Mouse (Mus musculus) neural tube, embryonic 12.5 days (tissue): Measurements from ENCODE around the gene Dnajc1. TPM values are rescaled to one million over a fixed set of nuclear protein-coding genes. Genes with fewer than 3 reads are reported as not detected.

Experiments used
- ATAC-seq: fragments of 200-750 bp; cut with Nextera tagmentation; 2 replicates; pipeline ENCODE4 v1.8.0; 2017; ENCODE audit warnings: low read depth, mild to moderate bottlenecking, moderate TSS enrichment, moderate library complexity; ENCODE audit not compliant: low FRiP score
- H3K27ac ChIP-seq: fragments of 300-500 bp; sonication (generic); 2 replicates; pipeline ENCODE4 v1.5.1; 2016
- H3K27me3 ChIP-seq: fragments of 300-500 bp; sonication (generic); replicated peaks from 2 replicates; pipeline ENCODE4 v1.6.1; 2016; ENCODE audit warnings: mild to moderate bottlenecking
- H3K36me3 ChIP-seq: fragments of 300-500 bp; sonication (generic); 2 replicates; pipeline ENCODE4 v1.6.1; 2016; ENCODE audit warnings: mild to moderate bottlenecking
- H3K4me1 ChIP-seq: fragments of 300-500 bp; sonication (generic); 2 replicates; pipeline ENCODE4 v1.6.1; 2016
- H3K4me2 ChIP-seq: fragments of 300-500 bp; sonication (generic); replicated peaks from 2 replicates; pipeline ENCODE4 v1.6.1; 2016; ENCODE audit warnings: mild to moderate bottlenecking
- H3K4me3 ChIP-seq: fragments of 300-500 bp; sonication (generic); 2 replicates; pipeline ENCODE4 v1.5.1; 2016
- H3K9ac ChIP-seq: fragments of 300-500 bp; sonication (generic); 2 replicates; pipeline ENCODE4 v1.6.1; 2016; ENCODE audit warnings: mild to moderate bottlenecking
- H3K9me3 ChIP-seq: fragments of 300-500 bp; sonication (generic); 2 replicates; pipeline ENCODE4 v1.6.1; 2016; ENCODE audit warnings: mild to moderate bottlenecking
- WGBS: fragments of 180-500 bp; shearing (Covaris S2); methylation state at CpG from one replicate; pipeline ENCODE4 v1.1.7; 2016; 5-methylcytosine and 5-hydroxymethylcytosine counted together
- polyA plus RNA-seq: library from polyadenylated mRNA; unstranded; fragments of >200 nt; fragmentation: Nextera tagmentation; extraction: Ambion mirVana; gene quantifications from 2 replicates; pipeline ENCODE4 v1.2.1, GENCODE M21; 2016

The Dnajc1 gene
- 30.4 and 31.7 TPM in 2 replicates for polyA plus RNA-seq

DNA sequence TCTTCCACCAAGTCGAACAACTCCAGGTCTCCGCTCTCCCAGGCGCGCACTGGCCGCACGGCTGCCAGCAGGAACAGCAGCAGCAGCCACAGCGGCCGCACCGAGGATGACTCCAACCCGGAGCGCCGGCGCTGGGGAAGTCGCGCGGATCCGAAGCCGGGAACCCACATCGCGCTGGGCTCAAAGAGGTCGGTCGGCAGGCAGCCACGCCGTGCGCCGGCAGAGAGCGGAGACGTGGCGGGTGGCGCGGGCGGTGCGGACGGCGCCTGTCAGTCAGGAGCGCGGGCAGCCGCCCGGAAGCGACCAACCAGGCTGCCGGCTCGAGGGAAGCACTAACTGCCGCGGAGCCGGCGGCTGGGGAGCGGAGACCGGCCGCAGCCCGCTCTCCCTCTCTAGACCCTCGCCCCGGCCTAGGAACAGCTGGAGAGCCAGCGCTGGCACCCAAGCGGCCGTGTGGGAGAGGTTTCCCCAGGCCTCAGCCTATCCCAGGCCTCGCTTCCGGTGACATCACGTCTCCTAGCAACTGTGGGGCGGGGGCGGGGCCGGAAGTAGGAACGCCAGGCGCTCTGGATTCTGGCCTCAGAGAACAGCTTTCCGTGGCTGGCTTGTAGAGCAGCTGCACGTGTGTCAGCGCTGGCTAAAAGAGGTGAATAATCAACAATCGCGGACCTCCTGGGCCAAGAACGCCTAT is at the start of gene Dnajc1:
Gene Dnajc1 (minus strand): TSS at position 500 of the 691 bp plus-strand sequence.
- under 1% methylated on average over 67 of the region's 69 CpGs for WGBS
- ATAC-seq: peak; percentile 100

DNA sequence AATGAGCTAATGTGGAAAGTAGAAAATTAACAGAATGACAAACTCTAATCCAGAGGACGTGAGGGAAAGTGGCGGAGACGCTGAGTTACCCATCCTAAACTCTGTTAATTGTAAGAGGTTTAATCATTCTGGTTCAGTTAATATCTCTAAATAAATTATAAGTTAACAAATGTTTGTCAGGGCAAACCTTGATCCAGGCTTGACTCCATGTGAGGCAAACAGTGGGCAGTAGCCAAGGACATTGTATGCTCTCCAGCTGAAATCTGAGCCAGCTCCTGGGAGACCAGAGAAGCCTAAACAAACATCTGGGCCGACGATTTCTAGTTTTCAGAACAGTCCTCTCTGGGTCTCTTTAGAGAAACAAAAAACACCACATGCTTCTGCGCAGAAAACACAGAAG is 49.2 kb upstream of the Dnajc1 start:
- no peaks in the 10 kb centered on the region for H3K9me3 ChIP-seq

More for the DNA sequence above, at the start of gene Dnajc1:
- peak within 1 kb of the TSS; percentile 69 for H3K4me2 ChIP-seq
- no peaks in the 10 kb centered on the region for H3K9me3 ChIP-seq
- peak within 1 kb of the TSS; percentile 87 for H3K4me3 ChIP-seq
- no peaks in the 10 kb centered on the region for H3K36me3 ChIP-seq
- no peaks in the 10 kb centered on the region for H3K27me3 ChIP-seq
- H3K9ac ChIP-seq: peak within 1 kb of the TSS; percentile 84
- peak within 1 kb of the TSS; percentile 94 for H3K27ac ChIP-seq
- H3K4me1 ChIP-seq: peaks cover 4% of the 10 kb centered on the region

DNA sequence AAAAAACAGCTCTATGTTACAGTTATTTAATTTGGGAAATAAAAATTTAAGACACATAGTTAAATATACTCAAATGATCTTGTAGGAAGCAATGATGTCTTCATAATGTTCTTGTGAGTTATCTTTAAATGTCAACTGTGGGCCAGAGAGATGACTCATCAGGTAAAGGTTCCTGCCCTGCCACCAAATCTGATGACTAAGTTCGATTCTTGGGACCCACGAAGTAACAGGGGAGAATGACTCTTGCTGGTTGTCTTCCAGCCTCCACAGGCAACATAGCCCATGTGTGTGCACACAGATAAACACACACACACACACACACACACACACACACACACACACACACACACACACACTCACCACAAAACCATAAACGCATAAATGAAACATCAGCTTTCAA is 22.6 kb upstream of the Dnajc1 start:
- 91% methylated on average over 3 of the region's 3 CpGs for WGBS
- no peak for ATAC-seq
- H3K27me3 ChIP-seq: no peaks in the 10 kb centered on the region
- H3K4me1 ChIP-seq: no peaks in the 10 kb centered on the region
- H3K9ac ChIP-seq: no peak overlapping the region
- no peak overlapping the region for H3K4me2 ChIP-seq
- H3K4me3 ChIP-seq: no peak overlapping the region
- H3K36me3 ChIP-seq: no peaks in the 10 kb centered on the region
- no peaks in the 10 kb centered on the region for H3K9me3 ChIP-seq
- no peak overlapping the region for H3K27ac ChIP-seq

More for the DNA sequence above, 49.2 kb upstream of the Dnajc1 start:
- H3K36me3 ChIP-seq: no peaks in the 10 kb centered on the region
- H3K9ac ChIP-seq: no peak overlapping the region
- H3K4me2 ChIP-seq: no peak overlapping the region
- H3K4me3 ChIP-seq: no peak overlapping the region
- no peaks in the 10 kb centered on the region for H3K27me3 ChIP-seq
- WGBS: 50% methylated on average over 6 of the region's 6 CpGs
- no peaks in the 10 kb centered on the region for H3K4me1 ChIP-seq
- no peak overlapping the region for H3K27ac ChIP-seq
- ATAC-seq: no peak

DNA sequence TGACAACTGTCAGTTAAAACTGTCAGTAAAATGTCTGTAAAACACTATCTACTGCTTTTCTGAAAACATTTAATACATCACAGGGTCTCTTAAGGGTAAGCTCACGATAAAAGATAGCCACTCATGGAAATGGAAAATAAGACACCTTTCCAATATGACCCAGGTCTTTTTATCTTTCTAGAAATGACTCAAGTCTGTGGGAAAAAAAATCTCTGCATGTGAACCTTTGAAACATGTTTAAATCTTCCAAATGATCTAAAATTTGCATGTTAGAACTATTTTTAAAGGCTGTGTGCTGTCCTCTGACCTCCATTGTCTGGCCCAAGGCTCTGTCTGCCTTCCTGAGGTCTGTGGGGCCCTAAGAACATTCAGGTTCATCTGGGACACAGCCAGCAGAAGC is 11.0 kb upstream of the Dnajc1 start:
- no peaks in the 10 kb centered on the region for H3K9me3 ChIP-seq
- no peak overlapping the region for H3K4me3 ChIP-seq
- H3K27ac ChIP-seq: no peak overlapping the region
- 90% methylated on average over 1 of the region's 1 CpGs for WGBS
- no peaks in the 10 kb centered on the region for H3K36me3 ChIP-seq
- H3K27me3 ChIP-seq: no peaks in the 10 kb centered on the region
- no peak overlapping the region for H3K4me2 ChIP-seq
- no peak for ATAC-seq
- H3K9ac ChIP-seq: no peak overlapping the region
- no peaks in the 10 kb centered on the region for H3K4me1 ChIP-seq

DNA sequence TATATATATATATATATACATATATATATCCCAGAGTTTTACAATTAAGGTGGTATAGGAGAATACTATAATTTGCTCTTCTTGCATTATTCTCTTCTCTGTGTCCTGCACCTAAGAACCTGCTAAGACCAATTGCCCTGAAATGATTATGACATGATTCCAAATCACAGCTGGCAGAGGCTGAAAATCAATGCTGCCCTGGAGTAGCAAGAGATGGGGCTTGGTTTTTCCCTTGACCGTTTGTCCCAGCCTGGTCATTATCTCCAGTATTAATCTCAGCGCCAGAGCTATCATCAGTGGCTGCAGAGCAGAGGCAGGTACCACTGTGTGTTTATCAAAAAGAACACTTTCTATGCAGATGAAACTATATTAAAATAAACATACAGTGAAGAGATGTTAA is 9.1 kb upstream of the Dnajc1 start:
- ATAC-seq: no peak
- Histone ChIP-seq H3K9me3 (no peaks in the 10 kb centered on the region), H3K9ac (no peak overlapping the region), H3K4me3 (no peak overlapping the region), H3K4me2 (no peak overlapping the region), H3K27me3 (no peaks in the 10 kb centered on the region), H3K4me1 (no peaks in the 10 kb centered on the region), H3K36me3 (no peaks in the 10 kb centered on the region), H3K27ac (no peak overlapping the region)
- WGBS: 90% methylated on average over 2 of the region's 2 CpGs

DNA sequence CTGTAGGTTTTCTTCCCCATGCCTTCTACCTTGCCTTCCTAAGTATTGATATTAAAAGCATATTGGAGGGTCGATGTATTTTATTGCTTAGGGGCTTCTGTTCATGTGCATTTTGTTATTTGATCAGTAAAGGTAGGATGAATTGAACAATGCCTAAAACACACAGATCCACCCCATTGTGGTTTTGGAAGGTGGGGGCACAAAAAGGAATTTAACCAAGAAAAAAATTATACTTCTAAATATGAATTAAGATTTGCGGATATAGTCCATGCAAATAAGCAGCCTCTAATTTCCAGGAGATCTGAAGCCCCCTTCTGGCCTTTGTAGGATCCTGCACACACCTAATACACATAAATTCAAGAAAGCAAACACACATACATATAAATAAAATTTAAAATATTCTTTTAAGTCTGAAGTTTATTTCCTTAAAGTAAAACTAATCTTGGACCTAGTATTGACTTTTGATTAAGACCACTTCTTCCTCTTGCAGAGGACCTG is 441 bp upstream of the Dnajc1 start:
- ATAC-seq: peak; percentile 22
- Histone ChIP-seq H3K4me1 (peaks cover 4% of the 10 kb centered on the region), H3K4me2 (peak overlapping the region; percentile 69), H3K9me3 (no peaks in the 10 kb centered on the region), H3K27me3 (no peaks in the 10 kb centered on the region), H3K9ac (peak overlapping the region; percentile 84; the same call in 1 of the 2 replicates), H3K4me3 (peak overlapping the region; percentile 87), H3K27ac (0 out of 2 replicates have a peak overlapping the region, but pooled peaks have one; percentile 94), H3K36me3 (no peaks in the 10 kb centered on the region)
- 67% methylated on average over 2 of the region's 2 CpGs for WGBS

DNA sequence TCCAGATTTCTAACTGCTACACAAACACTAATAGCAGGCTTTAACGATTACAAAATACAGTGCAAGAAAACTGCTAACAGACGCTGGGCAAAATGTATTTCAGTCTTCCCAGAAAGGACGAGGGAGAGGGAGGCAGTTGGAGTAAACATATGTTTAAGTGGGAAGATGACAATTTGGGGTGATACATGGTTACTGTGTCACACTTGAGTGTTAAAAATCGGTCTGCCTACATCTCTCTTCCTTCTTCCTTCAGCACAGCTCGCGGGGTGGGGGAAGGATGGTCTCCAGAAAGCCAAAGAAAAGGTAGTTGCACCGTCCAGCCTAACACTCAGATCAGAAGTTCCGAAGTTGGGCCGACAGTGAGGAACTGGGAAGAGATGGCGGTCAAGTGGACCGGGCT is 769 bp downstream of the Dnajc1 start:
- no peak for ATAC-seq
- H3K9ac ChIP-seq: peak overlapping the region; percentile 84
- H3K4me1 ChIP-seq: peaks cover 4% of the 10 kb centered on the region
- H3K36me3 ChIP-seq: no peaks in the 10 kb centered on the region
- peak overlapping the region; percentile 69 for H3K4me2 ChIP-seq
- no peaks in the 10 kb centered on the region for H3K27me3 ChIP-seq
- 2% methylated on average over 11 of the region's 11 CpGs for WGBS
- H3K4me3 ChIP-seq: peak overlapping the region; percentile 87
- no peaks in the 10 kb centered on the region for H3K9me3 ChIP-seq
- H3K27ac ChIP-seq: peak overlapping the region; percentile 94; the same call in 1 of the 2 replicates

DNA sequence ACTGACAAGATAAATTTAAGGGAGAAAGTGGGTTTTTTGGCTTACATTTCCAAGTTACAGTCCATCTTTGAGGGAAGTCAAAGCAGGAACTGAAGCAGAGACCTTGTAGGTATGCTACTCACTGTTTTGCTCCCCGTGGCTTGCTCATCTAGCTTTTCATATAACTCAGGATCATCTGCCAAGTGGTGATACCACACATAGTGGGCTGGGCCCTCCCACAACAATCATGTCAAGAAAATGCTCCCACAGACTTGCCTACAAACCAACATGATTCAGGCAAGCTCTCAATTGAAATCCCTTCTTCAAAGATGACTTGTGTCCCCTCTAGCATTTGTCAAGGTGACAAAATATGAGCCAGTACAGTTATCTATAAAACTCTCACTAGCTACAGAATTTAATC is 3.0 kb downstream of the Dnajc1 start:
- no peak for ATAC-seq
- H3K4me2 ChIP-seq: no peak overlapping the region
- H3K9me3 ChIP-seq: no peaks in the 10 kb centered on the region
- no peak overlapping the region for H3K9ac ChIP-seq
- H3K4me1 ChIP-seq: peaks cover 4% of the 10 kb centered on the region
- 90% methylated on average over 1 of the region's 1 CpGs for WGBS
- no peaks in the 10 kb centered on the region for H3K27me3 ChIP-seq
- no peaks in the 10 kb centered on the region for H3K36me3 ChIP-seq
- no peak overlapping the region for H3K4me3 ChIP-seq
- H3K27ac ChIP-seq: no peak overlapping the region

DNA sequence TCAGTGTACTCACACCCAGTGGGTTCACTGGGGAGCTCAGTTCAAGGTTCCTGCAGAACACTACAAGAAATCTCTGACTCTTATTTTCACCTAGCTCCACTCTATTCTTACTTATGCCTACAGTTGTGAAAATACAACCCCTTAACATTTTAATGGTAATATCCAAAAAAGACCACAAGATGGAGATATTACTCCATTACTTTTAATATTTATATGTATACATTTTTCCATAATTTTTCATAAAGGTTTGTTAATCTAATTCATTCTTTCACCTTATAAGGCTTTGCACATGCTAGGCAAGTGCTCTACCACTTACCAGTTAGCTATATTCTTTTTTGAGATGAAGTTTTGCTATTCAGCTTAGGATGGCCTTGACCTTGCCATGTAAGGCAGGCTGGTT is 11.0 kb downstream of the Dnajc1 start:
- no peak for ATAC-seq
- Histone ChIP-seq H3K4me3 (no peak overlapping the region), H3K4me2 (no peak overlapping the region)

DNA sequence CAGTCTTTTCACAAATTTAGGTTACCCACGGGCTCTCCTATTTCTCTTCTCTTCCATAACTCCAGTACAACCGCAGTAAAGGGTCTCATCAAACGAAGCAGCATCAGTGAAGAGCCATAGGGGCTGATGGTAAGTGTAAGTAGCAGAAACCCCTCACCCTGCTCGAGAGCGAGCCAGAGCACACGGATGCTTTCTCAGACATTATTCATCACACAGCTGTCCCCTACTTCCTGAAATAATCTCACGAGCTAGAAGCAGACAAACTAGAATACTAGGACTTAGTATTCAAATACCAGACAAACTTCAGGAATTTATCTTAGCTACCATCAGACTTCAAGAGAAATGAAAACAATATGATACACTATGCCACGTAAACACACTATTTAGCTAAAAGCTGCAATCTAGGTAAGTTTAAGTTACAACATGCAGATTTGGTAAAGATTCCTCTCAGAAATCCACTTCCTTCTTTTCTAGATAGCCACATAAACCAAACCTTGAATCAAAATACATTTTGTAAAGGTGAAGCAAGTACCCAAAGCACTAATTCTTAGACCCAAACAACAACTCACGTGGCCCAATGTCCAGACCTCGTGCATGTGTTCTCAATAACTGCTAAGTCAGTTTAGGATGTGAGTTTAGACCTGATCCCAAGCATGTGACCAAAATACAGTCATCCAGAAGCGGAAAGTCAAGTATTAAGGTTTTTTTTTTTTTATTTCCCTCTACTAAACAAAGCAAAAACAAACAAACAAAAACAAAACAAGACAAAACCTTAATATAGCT is 20.0 kb downstream of the Dnajc1 start:
- no peak for ATAC-seq
- H3K27ac ChIP-seq: no peak overlapping the region
- no peak overlapping the region for H3K4me3 ChIP-seq
- H3K9ac ChIP-seq: no peak overlapping the region
- H3K4me1 ChIP-seq: no peaks in the 10 kb centered on the region
- H3K36me3 ChIP-seq: no peaks in the 10 kb centered on the region
- WGBS: 69% methylated on average over 11 of the region's 11 CpGs
- H3K4me2 ChIP-seq: no peak overlapping the region
- no peaks in the 10 kb centered on the region for H3K27me3 ChIP-seq
- no peaks in the 10 kb centered on the region for H3K9me3 ChIP-seq

More for the DNA sequence above, 11.0 kb downstream of the Dnajc1 start:
- Histone ChIP-seq H3K27me3 (no peaks in the 10 kb centered on the region), H3K9me3 (no peaks in the 10 kb centered on the region), H3K9ac (no peak overlapping the region), H3K4me1 (no peaks in the 10 kb centered on the region), H3K27ac (no peak overlapping the region), H3K36me3 (no peaks in the 10 kb centered on the region)

DNA sequence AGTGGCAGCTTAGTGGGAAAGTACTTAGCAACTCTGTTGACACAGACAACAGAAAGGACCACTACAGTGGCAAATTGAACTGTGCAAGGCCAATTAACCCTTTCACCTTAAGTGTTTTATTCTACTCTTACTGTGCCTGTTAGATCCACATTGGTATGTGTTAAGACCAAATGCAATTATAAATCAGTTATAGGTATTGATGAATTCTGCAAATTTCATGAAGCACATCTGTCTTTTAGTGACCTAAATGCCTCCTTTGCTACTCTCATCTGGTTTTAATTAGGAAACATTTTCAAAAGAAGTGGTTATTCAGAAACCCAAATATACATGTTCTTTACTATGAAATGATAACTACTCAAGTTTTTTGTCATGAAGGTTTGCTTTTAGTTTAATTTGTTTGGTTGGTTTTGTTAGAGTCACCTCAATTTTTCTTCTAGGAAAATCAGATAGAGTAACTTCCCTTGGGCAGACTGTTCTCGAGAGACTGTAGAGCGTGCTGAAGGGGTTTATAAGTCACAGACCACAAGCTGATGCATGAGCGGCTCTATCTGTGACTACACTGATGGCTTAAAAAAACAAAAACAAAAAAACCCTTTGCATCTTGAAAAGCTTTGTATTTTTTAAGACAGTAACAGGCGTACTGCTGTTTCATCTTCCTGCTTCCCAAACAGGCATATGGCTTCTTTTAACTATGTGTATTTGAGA is 21.7 kb downstream of the Dnajc1 start:
- no peak for ATAC-seq
- Histone ChIP-seq H3K27ac (no peak overlapping the region), H3K9ac (no peak overlapping the region), H3K9me3 (no peaks in the 10 kb centered on the region), H3K36me3 (no peaks in the 10 kb centered on the region), H3K27me3 (no peaks in the 10 kb centered on the region), H3K4me2 (no peak overlapping the region), H3K4me3 (no peak overlapping the region), H3K4me1 (no peaks in the 10 kb centered on the region)
- 75% methylated on average over 4 of the region's 4 CpGs for WGBS

DNA sequence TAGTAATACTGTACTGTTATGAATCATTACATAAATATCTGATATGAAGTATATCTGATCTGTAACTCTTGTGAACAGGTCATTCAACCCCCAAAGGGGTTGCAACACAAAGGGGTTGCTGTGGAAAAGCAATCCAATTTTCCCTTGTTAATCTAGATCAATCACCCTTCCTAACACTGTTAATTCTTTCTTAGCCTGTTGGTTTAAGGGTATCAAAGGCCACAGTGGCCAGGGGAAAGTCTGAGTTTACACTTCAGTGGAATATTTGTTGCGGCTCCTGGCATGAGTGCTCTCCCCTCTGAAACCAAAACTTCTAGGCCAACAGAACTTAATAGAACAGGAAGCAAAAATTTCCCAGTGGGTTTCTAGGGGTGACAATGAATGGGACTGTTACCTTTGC is 28.2 kb downstream of the Dnajc1 start:
- WGBS: 95% methylated on average over 1 of the region's 1 CpGs
- H3K27ac ChIP-seq: no peak overlapping the region
- no peak overlapping the region for H3K9ac ChIP-seq
- no peaks in the 10 kb centered on the region for H3K9me3 ChIP-seq
- no peaks in the 10 kb centered on the region for H3K4me1 ChIP-seq
- H3K27me3 ChIP-seq: no peaks in the 10 kb centered on the region
- H3K4me3 ChIP-seq: no peak overlapping the region
- ATAC-seq: no peak
- no peak overlapping the region for H3K4me2 ChIP-seq
- H3K36me3 ChIP-seq: no peaks in the 10 kb centered on the region
